Mouse (Mus musculus) MEL (cell line): ENCODE results near the gene Bcl7a. TPM values are rescaled to one million over a fixed set of nuclear protein-coding genes. Genes with fewer than 3 reads are reported as not detected.
A peak's percentile ranks its signal among the peaks of the same experiment; 100 is the strongest.

Source experiments
- DNase-seq: peaks from one replicate; pipeline ENCODE4 v3.0.0; 2011; ENCODE audit warnings: low read depth, low spot score
- H3K27ac ChIP-seq: 2 replicates; pipeline ENCODE4 v1.5.1; 2012; ENCODE audit warnings: low read depth, mild to moderate bottlenecking, control low read depth, low read length, moderate library complexity; ENCODE audit not compliant: control insufficient read depth
- H3K27me3 ChIP-seq, 2 experiments: fragments of 150-350 bp in 1 of 2; sonication (generic) in 1 of 2; 2 replicates each; pipeline ENCODE4 v1.6.1; 2012; ENCODE audit warnings: low read length in 2 of 2, mild to moderate bottlenecking in 2 of 2, improper control_type of control experiment in 1 of 2, moderate library complexity in 1 of 2; ENCODE audit not compliant: insufficient read depth in 2 of 2, control insufficient read depth in 1 of 2
- H3K36me3 ChIP-seq, 2 experiments: 2 replicates each; pipeline ENCODE4 v1.6.1; 2012 to 2014; ENCODE audit warnings: low read length in 2 of 2, improper control_type of control experiment in 1 of 2, inconsistent platforms in 1 of 2, mild to moderate bottlenecking in 1 of 2; ENCODE audit not compliant: insufficient read depth in 2 of 2, control insufficient read depth in 1 of 2
- H3K4me1 ChIP-seq, 2 experiments: fragments of 150-350 bp in 1 of 2; sonication (generic) in 1 of 2; 2 replicates each; pipeline ENCODE4 v1.6.1; 2012; ENCODE audit warnings: low read length in 2 of 2, improper control_type of control experiment in 1 of 2, mild to moderate bottlenecking in 1 of 2; ENCODE audit not compliant: insufficient read depth in 2 of 2, control insufficient read depth in 1 of 2
- H3K4me3 ChIP-seq, 2 experiments: fragments of 150-350 bp in 1 of 2; sonication (generic) in 1 of 2; 2 replicates each; pipeline ENCODE4 v1.5.1; 2012; ENCODE audit warnings: low read depth in 2 of 2, low read length in 2 of 2, mild to moderate bottlenecking in 2 of 2, moderate library complexity in 2 of 2, control low read depth in 1 of 2, improper control_type of control experiment in 1 of 2; ENCODE audit not compliant: control insufficient read depth in 1 of 2, insufficient read depth in 1 of 2
- H3K79me2 ChIP-seq: 2 replicates; pipeline ENCODE4 v1.6.1; 2012; ENCODE audit warnings: mild to moderate bottlenecking, low read length, moderate library complexity; ENCODE audit not compliant: control insufficient read depth, poor library complexity, insufficient read depth
- H3K9ac ChIP-seq: 2 replicates; pipeline ENCODE4 v1.6.1; 2012; ENCODE audit warnings: low read depth, mild to moderate bottlenecking, control low read depth, low read length, moderate library complexity; ENCODE audit not compliant: control insufficient read depth, poor library complexity, severe bottlenecking
- H3K9me3 ChIP-seq: fragments of 150-350 bp; sonication (generic); replicated peaks from 2 replicates; pipeline ENCODE4 v1.6.1; 2012; ENCODE audit warnings: mild to moderate bottlenecking, low read length, improper control_type of control experiment, moderate library complexity; ENCODE audit not compliant: insufficient read depth
- BHLHE40 ChIP-seq: IDR thresholded peaks from 2 replicates; pipeline ENCODE4 v1.6.1; 2012; ENCODE audit warnings: low read depth, mild to moderate bottlenecking, inconsistent platforms, low read length, improper control_type of control experiment, borderline replicate concordance
- CHD1 ChIP-seq: IDR thresholded peaks from 2 replicates; pipeline ENCODE4 v1.6.1; 2012; ENCODE audit warnings: low read depth, mild to moderate bottlenecking, inconsistent platforms, low read length, improper control_type of control experiment
- E2F4 ChIP-seq: IDR thresholded peaks from 2 replicates; pipeline ENCODE4 v1.6.1; 2011; ENCODE audit warnings: low read depth, low read length, improper control_type of control experiment, borderline replicate concordance
- ELF1 ChIP-seq: IDR thresholded peaks from 2 replicates; pipeline ENCODE4 v1.6.1; 2014; ENCODE audit warnings: low read depth, mild to moderate bottlenecking, inconsistent platforms, low read length, improper control_type of control experiment, moderate library complexity
- EP300 ChIP-seq, 2 experiments: IDR thresholded peaks; 2 replicates each; pipeline ENCODE4 v1.6.1; 2011; ENCODE audit warnings: improper control_type of control experiment in 2 of 2, low read length in 2 of 2, low read depth in 1 of 2, mild to moderate bottlenecking in 1 of 2
- ETS1 ChIP-seq: IDR thresholded peaks from 2 replicates; pipeline ENCODE4 v1.6.1; 2012; ENCODE audit warnings: low read depth, mild to moderate bottlenecking, inconsistent platforms, low read length, improper control_type of control experiment, moderate library complexity
- GATA1 ChIP-seq: IDR thresholded peaks from 2 replicates; pipeline ENCODE4 v1.6.1; 2011; ENCODE audit warnings: low read depth, low read length, improper control_type of control experiment
- HCFC1 ChIP-seq: IDR thresholded peaks from 2 replicates; pipeline ENCODE4 v1.6.1; 2012; ENCODE audit warnings: low read depth, mild to moderate bottlenecking, inconsistent platforms, low read length, improper control_type of control experiment, moderate library complexity
- JUND ChIP-seq: IDR thresholded peaks from 2 replicates; pipeline ENCODE4 v1.6.1; 2011; ENCODE audit warnings: low read depth, mild to moderate bottlenecking, improper control_type of control experiment, low read length
- KAT2A ChIP-seq: conservative IDR thresholded peaks from 2 replicates; pipeline ENCODE4 v1.6.1; 2012; ENCODE audit warnings: low read depth, low read length, improper control_type of control experiment, inconsistent platforms
- MAFK ChIP-seq: IDR thresholded peaks from 2 replicates; pipeline ENCODE4 v1.6.1; 2011; ENCODE audit warnings: low read depth, mild to moderate bottlenecking, low read length, improper control_type of control experiment, borderline replicate concordance
- MAX ChIP-seq: IDR thresholded peaks from 2 replicates; pipeline ENCODE4 v1.6.1; 2011; ENCODE audit warnings: low read length, improper control_type of control experiment
- MAZ ChIP-seq: IDR thresholded peaks from 2 replicates; pipeline ENCODE4 v1.6.1; 2012; ENCODE audit warnings: low read depth, mild to moderate bottlenecking, inconsistent platforms, low read length, improper control_type of control experiment
- MEF2A ChIP-seq: IDR thresholded peaks from 2 replicates; pipeline ENCODE4 v1.6.1; 2014; ENCODE audit warnings: low read depth, mild to moderate bottlenecking, inconsistent platforms, low read length, improper control_type of control experiment; ENCODE audit not compliant: poor library complexity, insufficient replicate concordance, severe bottlenecking; ENCODE audit errors: extremely low read depth
- MYC ChIP-seq: IDR thresholded peaks from 2 replicates; pipeline ENCODE4 v1.6.1; 2011; ENCODE audit warnings: low read depth, mild to moderate bottlenecking, low read length, improper control_type of control experiment, moderate library complexity
- NELFE ChIP-seq: IDR thresholded peaks from 2 replicates; pipeline ENCODE4 v1.6.1; 2011; ENCODE audit warnings: low read depth, low read length, improper control_type of control experiment
- NRF1 ChIP-seq: IDR thresholded peaks from 2 replicates; pipeline ENCODE4 v1.6.1; 2014; ENCODE audit warnings: low read depth, mild to moderate bottlenecking, inconsistent platforms, low read length, improper control_type of control experiment, moderate library complexity; ENCODE audit not compliant: poor library complexity, insufficient read depth, severe bottlenecking
- POLR2A ChIP-seq, 2 experiments: IDR thresholded peaks; 2 replicates each; pipeline ENCODE4 v1.6.1; 2011 to 2012; ENCODE audit warnings: low read length in 2 of 2, mild to moderate bottlenecking in 2 of 2, control low read depth in 1 of 2, improper control_type of control experiment in 1 of 2, low read depth in 1 of 2, moderate library complexity in 1 of 2; ENCODE audit not compliant: control insufficient read depth in 1 of 2, insufficient read depth in 1 of 2, poor library complexity in 1 of 2
- POLR2AphosphoS2 ChIP-seq: IDR thresholded peaks from 2 replicates; pipeline ENCODE4 v1.6.1; 2011; ENCODE audit warnings: low read length, improper control_type of control experiment
- POLR2AphosphoS5 ChIP-seq: IDR thresholded peaks from 2 replicates; pipeline ENCODE4 v1.6.1; 2012; ENCODE audit warnings: low read depth, borderline replicate concordance, mild to moderate bottlenecking, inconsistent platforms, low read length, moderate library complexity, mixed read lengths
- RAD21 ChIP-seq: IDR thresholded peaks from 2 replicates; pipeline ENCODE4 v1.6.1; 2011; ENCODE audit warnings: mild to moderate bottlenecking, low read depth, low read length, improper control_type of control experiment
- RCOR1 ChIP-seq: IDR thresholded peaks from 2 replicates; pipeline ENCODE4 v1.6.1; 2012; ENCODE audit warnings: low read depth, mild to moderate bottlenecking, inconsistent platforms, low read length, improper control_type of control experiment
- SIN3A ChIP-seq: IDR thresholded peaks from 2 replicates; pipeline ENCODE4 v1.6.1; 2012; ENCODE audit warnings: low read length, improper control_type of control experiment, inconsistent platforms
- TBP ChIP-seq: IDR thresholded peaks from 2 replicates; pipeline ENCODE4 v1.8.0; 2011; ENCODE audit warnings: low read depth, low read length, improper control_type of control experiment
- TCF12 ChIP-seq: IDR thresholded peaks from 2 replicates; pipeline ENCODE4 v1.6.1; 2014; ENCODE audit warnings: low read depth, mild to moderate bottlenecking, inconsistent platforms, low read length, improper control_type of control experiment, moderate library complexity
- UBTF ChIP-seq: IDR thresholded peaks from 2 replicates; pipeline ENCODE4 v1.6.1; 2012; ENCODE audit warnings: low read depth, mild to moderate bottlenecking, inconsistent platforms, low read length, improper control_type of control experiment, moderate library complexity, borderline replicate concordance; ENCODE audit not compliant: insufficient read depth
- USF2 ChIP-seq, 2 experiments: IDR thresholded peaks; 2 replicates each; pipeline ENCODE4 v1.6.1; 2011 to 2012; ENCODE audit warnings: improper control_type of control experiment in 2 of 2, low read length in 2 of 2, borderline replicate concordance in 1 of 2, inconsistent platforms in 1 of 2, low read depth in 1 of 2, mild to moderate bottlenecking in 1 of 2; ENCODE audit not compliant: insufficient read depth in 1 of 2
- ZKSCAN1 ChIP-seq: IDR thresholded peaks from 2 replicates; pipeline ENCODE4 v1.6.1; 2012; ENCODE audit warnings: low read depth, mild to moderate bottlenecking, inconsistent platforms, low read length, improper control_type of control experiment, moderate library complexity
- ZNF384 ChIP-seq: IDR thresholded peaks from 2 replicates; pipeline ENCODE4 v1.6.1; 2012; ENCODE audit warnings: low read depth, mild to moderate bottlenecking, inconsistent platforms, low read length, improper control_type of control experiment
- polyA plus RNA-seq, 2 experiments: library from polyadenylated mRNA; stranded (reverse) in 1 of 2; unstranded in 1 of 2; fragments of >175 nt in 1 of 2; fragments of >200 nt in 1 of 2; gene quantifications; 2 replicates each; pipeline versions ENCODE4 v1.2.1 to v1.2.4; 2012; ENCODE audit warnings: low replicate concordance in 2 of 2, low read depth in 1 of 2; ENCODE audit not compliant: insufficient read length in 2 of 2, insufficient read depth in 1 of 2, missing spikeins in 1 of 2
- total RNA-seq: library from RNA; depleted of rRNA; stranded (reverse); fragments of 300-350 nt; gene quantifications from 2 replicates; pipeline ENCODE4 v1.2.3, GENCODE M21; 2012

Bcl7a gene
- total and polyA plus RNA-seq, 3 experiments: 3.5 to 11.0 TPM; not detected in 1

- no peaks in the 10 kb centered on the region for H3K9me3 ChIP-seq
- DNase-seq: no peak
- peaks cover 18% of the 10 kb centered on the region for H3K79me2 ChIP-seq
- H3K27ac ChIP-seq: no peak overlapping the region
- no peak overlapping the region for H3K4me3 ChIP-seq
- H3K9ac ChIP-seq: no peak overlapping the region
- H3K36me3 ChIP-seq: peaks cover 0 to 20% of the 10 kb centered on the region in 2 experiments; a peak in 2 of 4 replicates
- no peak for TF ChIP-seq CHD1
- no peak for TF ChIP-seq MAX
- TF ChIP-seq MAFK: no peak
- no peak for TF ChIP-seq ZNF384
- no peak for TF ChIP-seq TBP
- TF ChIP-seq E2F4: no peak
- no peak for TF ChIP-seq SIN3A
- no peak for TF ChIP-seq RAD21
- no peak for TF ChIP-seq MYC
- TF ChIP-seq ETS1: no peak
- TF ChIP-seq EP300 (IDR thresholded peaks at IDR 0.05; ENCODE audit: low read depth in 1 of 2, low read length in 2 of 2): no peak
- no peak for TF ChIP-seq BHLHE40
- TF ChIP-seq MAZ: no peak
- no peak for TF ChIP-seq POLR2AphosphoS2
- TF ChIP-seq NELFE: no peak
- no peak for TF ChIP-seq UBTF
- TF ChIP-seq ZKSCAN1: no peak
- no peak for TF ChIP-seq ELF1
- no peak for TF ChIP-seq NRF1
- H3K27me3 ChIP-seq: no peaks in the 10 kb centered on the region
- peaks cover 5 to 20% of the 10 kb centered on the region in 2 experiments; a peak in 3 of 4 replicates for H3K4me1 ChIP-seq
Observed at GRCm38 (mm10) chr5:123391442-123391809, 47.8 kb downstream of the Bcl7a start.

- Histone ChIP-seq H3K79me2 (peaks cover 38% of the 10 kb centered on the region), H3K9me3 (no peaks in the 10 kb centered on the region), H3K9ac (peak overlapping the region; percentile 78), H3K4me1 (peaks cover 5 to 30% of the 10 kb centered on the region in 2 experiments; a peak in 3 of 4 replicates), H3K36me3 (peaks cover 0 to 34% of the 10 kb centered on the region in 2 experiments; a peak in 2 of 4 replicates), H3K27ac (peak overlapping the region; percentile 73), H3K4me3 (peak overlapping the region; percentile 52 to 57), H3K27me3 (no peaks in the 10 kb centered on the region)
- peak; percentile 74 for DNase-seq
- TF ChIP-seq MAX (no peak), TBP (no peak), RCOR1 (0 out of 2 replicates have a peak, but pooled peaks have one; percentile 17), KAT2A (no peak), BHLHE40 (peak; percentile 31; the same call in 1 of the 2 replicates), NELFE (no peak), POLR2AphosphoS5 (no peak), ZNF384 (no peak), POLR2A (IDR thresholded peaks at IDR 0.05; ENCODE audit: control insufficient read depth in 1 of 2, insufficient read depth in 1 of 2, low read depth in 1 of 2, low read length in 2 of 2, poor library complexity in 1 of 2) (no peak; a peak in 1 of 4 replicates), MEF2A (peak; percentile 82; the same call in 1 of the 2 replicates), USF2 (IDR thresholded peaks at IDR 0.05; ENCODE audit: borderline replicate concordance in 1 of 2, insufficient read depth in 1 of 2, low read depth in 1 of 2, low read length in 2 of 2) (no peak), SIN3A (no peak; the same call in 1 of the 2 replicates), JUND (no peak), CHD1 (no peak), GATA1 (no peak), ETS1 (no peak), TCF12 (no peak), POLR2AphosphoS2 (no peak), HCFC1 (no peak), MYC (no peak)
Observed at GRCm38 (mm10) chr5:123393786-123394302, 50.2 kb downstream of the Bcl7a start.
